In the genomic region with DNA sequence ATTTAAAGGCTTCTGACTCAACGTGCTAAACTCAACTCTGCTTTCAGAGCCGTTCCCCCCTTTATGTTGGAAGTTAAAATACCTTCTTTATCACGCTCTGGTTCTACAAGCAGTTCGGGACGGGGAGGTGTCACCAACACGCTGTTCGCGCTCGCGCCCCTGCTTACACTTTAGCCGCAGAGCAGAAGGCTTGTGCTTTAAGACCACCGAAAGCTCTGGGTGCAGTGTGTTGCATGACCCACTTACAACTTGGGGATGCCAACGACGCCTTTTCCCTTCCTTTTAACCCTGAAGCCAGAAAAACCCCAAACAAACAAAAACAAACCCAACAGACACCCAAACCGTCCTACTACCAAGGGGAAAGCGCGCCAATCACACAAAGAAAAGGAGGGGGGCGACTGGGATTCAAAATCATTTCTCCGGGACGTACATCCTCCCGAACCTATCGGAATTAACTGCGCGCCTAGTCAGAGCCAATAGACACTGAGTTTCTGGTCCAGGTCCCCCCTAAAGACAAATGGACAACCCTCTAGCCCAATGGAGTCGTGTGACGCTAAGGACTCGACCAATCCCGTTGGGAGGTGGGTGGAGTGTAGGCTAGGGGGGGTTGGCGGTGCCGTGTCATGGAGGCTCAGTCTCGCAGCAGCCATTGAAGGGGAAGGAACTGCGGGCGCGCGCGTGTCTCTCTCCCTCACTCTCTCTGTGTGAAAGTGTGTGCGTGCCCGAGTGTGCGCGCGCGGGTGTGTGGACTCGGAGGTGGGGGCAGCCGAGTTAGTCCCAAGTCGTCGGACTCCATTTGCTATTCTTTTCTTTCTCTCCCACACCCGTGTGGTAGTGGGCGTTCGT, we compare ENCODE assay signal across 7 mouse cellular contexts. TPM values are rescaled to one million over a fixed set of nuclear protein-coding genes. Genes with fewer than 3 reads are reported as not detected.
DNase-seq lines count a peak whose midpoint lies in the region; ATAC-seq lines count a peak whose summit lies in the region.

TSS of gene Anp32e (plus strand) at position 589 of the 846 bp plus-strand sequence.

- peak; percentile 100 for ATAC-seq in midbrain, embryonic 13.5 days

- under 1% methylated on average over 49 of the region's 49 CpGs for WGBS in embryonic facial prominence, embryonic 10.5 days
- WGBS in limb, embryonic 10.5 days: under 1% methylated on average over 49 of the region's 49 CpGs
- WGBS in midbrain, embryonic 13.5 days: under 1% methylated on average over 49 of the region's 49 CpGs

- peaks cover 19% of the 10 kb centered on the region for H3K4me1 ChIP-seq in embryonic facial prominence, embryonic 10.5 days
- H3K4me1 ChIP-seq in limb, embryonic 10.5 days: peaks cover 10% of the 10 kb centered on the region; the same call in 1 of the 2 replicates
- peaks cover 32% of the 10 kb centered on the region for H3K4me1 ChIP-seq in midbrain, embryonic 13.5 days (replicated peaks)

- peak within 1 kb of the TSS; percentile 73 for H3K4me2 ChIP-seq in midbrain, embryonic 13.5 days (replicated peaks)

- H3K9me3 ChIP-seq in embryonic facial prominence, embryonic 10.5 days: no peaks in the 10 kb centered on the region
- H3K9me3 ChIP-seq in limb, embryonic 10.5 days (replicated peaks): no peaks in the 10 kb centered on the region
- no peaks in the 10 kb centered on the region for H3K9me3 ChIP-seq in midbrain, embryonic 13.5 days

- H3K27ac ChIP-seq in embryonic facial prominence, embryonic 10.5 days (replicated peaks): peak within 1 kb of the TSS; percentile 99
- peak within 1 kb of the TSS; percentile 96 for H3K27ac ChIP-seq in limb, embryonic 10.5 days
- peak within 1 kb of the TSS; percentile 83 for H3K27ac ChIP-seq in midbrain, embryonic 13.5 days

- H3K9ac ChIP-seq in midbrain, embryonic 13.5 days (replicated peaks): peak within 1 kb of the TSS; percentile 89

- peak within 1 kb of the TSS; percentile 89 for H3K4me3 ChIP-seq in embryonic facial prominence, embryonic 10.5 days
- H3K4me3 ChIP-seq in limb, embryonic 10.5 days: peak within 1 kb of the TSS; percentile 95
- H3K4me3 ChIP-seq in midbrain, embryonic 13.5 days (replicated peaks): peak within 1 kb of the TSS; percentile 90

- peaks cover 18% of the 10 kb centered on the region for H3K36me3 ChIP-seq in embryonic facial prominence, embryonic 10.5 days (replicated peaks)
- peaks cover 21% of the 10 kb centered on the region for H3K36me3 ChIP-seq in limb, embryonic 10.5 days
- peaks cover 7% of the 10 kb centered on the region for H3K36me3 ChIP-seq in midbrain, embryonic 13.5 days

- H3K27me3 ChIP-seq in embryonic facial prominence, embryonic 10.5 days (replicated peaks; ENCODE audit: low read depth, poor library complexity, severe bottlenecking): no peaks in the 10 kb centered on the region
- H3K27me3 ChIP-seq in limb, embryonic 10.5 days (ENCODE audit: low read depth, poor library complexity, severe bottlenecking): no peaks in the 10 kb centered on the region
- no peaks in the 10 kb centered on the region for H3K27me3 ChIP-seq in midbrain, embryonic 13.5 days

- DNase-seq in adrenal gland, postnatal 10 days: peak; percentile 98
- peak; percentile 96 for DNase-seq in embryonic facial prominence, embryonic 10.5 days (ENCODE audit: low spot score)
- DNase-seq in gonadal fat pad, adult 2 months (ENCODE audit: low read depth): peak; percentile 97
- peak; percentile 98 for DNase-seq in kidney, adult 11 months
- DNase-seq in limb, embryonic 10.5 days (ENCODE audit: low spot score): peak; percentile 96
- DNase-seq in spleen, adult 12 weeks (ENCODE audit: low spot score): peak; percentile 95

RNA-seq across cellular contexts. Expression of gene Anp32e, which starts in this region (rescaled TPM):
- 100 to 1,000 TPM in 1 of 2 experiments, 10 to 100 TPM in 1; 89.8 to 110 TPM for total RNA-seq in adrenal gland, postnatal 10 days (2021)
- polyA plus RNA-seq in embryonic facial prominence, embryonic 10.5 days (2016; fragmentation: Nextera tagmentation; extraction: Ambion mirVana): 369 and 371 TPM in 2 replicates
- 13.1 and 28.1 TPM in 2 replicates for polyA plus RNA-seq in gonadal fat pad, adult 2 months (2012; rRNA removed)
- 344 and 367 TPM in 2 replicates for polyA plus RNA-seq in limb, embryonic 10.5 days (2016; fragmentation: Nextera tagmentation; extraction: Ambion mirVana)
- polyA plus RNA-seq in midbrain, embryonic 13.5 days (2015; fragmentation: Nextera tagmentation; extraction: Ambion mirVana): 218 and 242 TPM in 2 replicates

Comparison
In these comparisons a context has a peak if more than half of its experiments do, and no peak if none do; other contexts are left out.
1. Peak in every context shown above with its lines: DNase-seq, ATAC-seq, H3K4me3 ChIP-seq and H3K27ac ChIP-seq.